Mouse (Mus musculus): ENCODE measurements at regions not wholly inside any gene's neighbourhood (a gene's known extent, or its start where the extent isn't known, plus 50 kb on each side); places are given as distances from the start of the nearest gene placed in this dataset.
A peak's percentile ranks its signal among the peaks of the same experiment; 100 is the strongest.

DNA sequence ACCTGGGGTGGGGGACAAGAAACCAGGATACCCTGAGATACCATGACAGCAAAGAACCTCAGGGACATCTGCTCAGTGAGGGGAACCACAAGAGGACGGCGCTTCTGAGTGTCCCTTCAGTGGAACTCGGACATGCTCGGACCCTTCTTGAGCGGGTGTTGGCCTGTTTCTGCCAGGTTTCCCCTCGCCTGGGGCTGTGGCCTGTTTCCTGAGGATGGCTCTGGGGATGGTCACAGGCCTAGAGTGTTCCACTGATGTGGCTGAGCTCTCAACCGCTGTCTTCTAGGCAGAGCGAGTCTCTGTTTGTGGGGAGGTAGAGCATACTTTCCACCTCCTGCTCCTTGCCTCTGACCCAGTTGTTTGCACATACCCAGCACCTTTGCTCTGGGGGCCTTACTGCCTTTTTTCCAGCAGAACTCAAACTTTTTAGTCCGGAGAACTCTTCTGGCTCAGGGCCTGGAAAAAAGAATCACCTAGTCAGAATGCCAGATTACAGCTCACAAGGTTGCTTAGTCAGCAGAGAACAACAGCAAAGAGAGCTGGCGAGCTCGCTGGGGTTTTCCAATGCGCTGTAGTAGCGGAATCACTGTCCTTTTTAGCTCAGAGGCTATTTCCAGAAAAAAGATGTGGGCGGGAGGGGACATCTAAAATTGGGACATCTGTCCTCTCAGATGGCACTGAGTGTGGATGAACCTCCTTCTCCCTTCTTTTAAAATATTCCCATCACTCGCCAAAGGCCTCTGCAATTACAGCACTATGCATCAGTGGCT lies 65.3 kb downstream of the Med10 start:
- Histone ChIP-seq H3K9ac (no peak overlapping the region), H3K4me1 (ENCODE audit: insufficient read depth) (no peaks in the 10 kb centered on the region), H3K27me3 (ENCODE audit: insufficient read depth, low read length) (no peaks in the 10 kb centered on the region), H3K36me3 (ENCODE audit: insufficient read depth) (no peaks in the 10 kb centered on the region), H3K4me3 (ENCODE audit: low read depth, low read length) (no peak overlapping the region), H3K27ac (ENCODE audit: low read depth) (no peak overlapping the region), H3K9me3 (ENCODE audit: low read depth, low read length) (no peaks in the 10 kb centered on the region), H3K4me2 (no peak overlapping the region)
- WGBS: 77% methylated on average over 15 of the region's 15 CpGs
- TF ChIP-seq CTCF (IDR thresholded peaks at IDR 0.05; ENCODE audit: low read depth): no peak
- peak; percentile 1 for DNase-seq
- no peak for ATAC-seq (ENCODE audit: insufficient read depth)

DNA sequence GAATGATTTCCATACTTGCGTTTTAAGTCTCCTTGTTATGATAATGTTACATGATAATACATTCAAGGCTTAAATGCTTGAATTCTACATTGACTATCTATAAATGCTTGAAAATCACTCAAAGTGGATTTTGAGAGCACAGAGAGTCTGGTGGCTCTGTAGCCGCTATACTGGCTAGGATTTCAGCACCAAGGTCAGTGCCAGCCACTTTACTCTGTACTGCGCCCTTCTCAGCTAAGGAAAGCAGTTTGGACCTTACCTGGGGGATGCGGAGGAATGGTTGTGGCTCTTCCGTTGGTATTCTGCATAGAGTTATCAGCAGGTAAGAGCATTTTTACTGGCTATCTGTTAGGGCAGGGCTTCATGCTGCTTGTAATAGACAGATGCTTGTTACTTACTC lies 94.3 kb downstream of the Med10 start:
- H3K9me3 ChIP-seq (ENCODE audit: low read depth, low read length): no peaks in the 10 kb centered on the region
- no peaks in the 10 kb centered on the region for H3K36me3 ChIP-seq (ENCODE audit: insufficient read depth)
- WGBS: 18% methylated on average over 5 of the region's 5 CpGs
- ATAC-seq (ENCODE audit: insufficient read depth): no peak
- H3K4me2 ChIP-seq: no peak overlapping the region
- no peaks in the 10 kb centered on the region for H3K4me1 ChIP-seq (ENCODE audit: insufficient read depth)
- H3K9ac ChIP-seq: no peak overlapping the region
- H3K27ac ChIP-seq (ENCODE audit: low read depth): no peak overlapping the region
- H3K27me3 ChIP-seq (ENCODE audit: insufficient read depth, low read length): no peaks in the 10 kb centered on the region
- no peak overlapping the region for H3K4me3 ChIP-seq (ENCODE audit: low read depth, low read length)
- DNase-seq: peak; percentile 86
- no peak for TF ChIP-seq CTCF (IDR thresholded peaks at IDR 0.05; ENCODE audit: low read depth)

DNA sequence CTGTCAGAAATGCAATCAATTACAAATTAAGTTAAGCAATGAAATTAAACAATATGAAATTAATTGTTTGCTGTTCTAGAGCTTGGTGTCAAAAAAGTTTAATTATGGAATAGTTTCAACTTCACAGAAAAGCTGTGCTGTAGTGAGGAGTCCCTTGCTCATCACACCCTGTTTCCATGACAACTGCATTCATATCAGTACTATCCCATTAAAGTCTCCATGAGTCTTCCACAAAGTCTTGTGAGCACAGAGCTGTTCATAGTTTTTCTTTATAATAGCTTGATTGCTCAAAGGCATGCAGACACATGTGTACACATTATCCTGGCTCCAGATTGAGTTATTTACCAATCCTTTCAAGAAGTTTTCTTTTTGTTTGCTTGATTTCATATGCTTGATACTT lies 98.9 kb downstream of the Med10 start:
- DNase-seq: no peak
- no peak for TF ChIP-seq CTCF (IDR thresholded peaks at IDR 0.05; ENCODE audit: low read depth)
- Histone ChIP-seq H3K9ac (no peak overlapping the region), H3K27me3 (ENCODE audit: insufficient read depth, low read length) (no peaks in the 10 kb centered on the region), H3K9me3 (ENCODE audit: low read depth, low read length) (no peaks in the 10 kb centered on the region), H3K4me1 (ENCODE audit: insufficient read depth) (no peaks in the 10 kb centered on the region), H3K27ac (ENCODE audit: low read depth) (no peak overlapping the region), H3K36me3 (ENCODE audit: insufficient read depth) (no peaks in the 10 kb centered on the region), H3K4me3 (ENCODE audit: low read depth, low read length) (no peak overlapping the region), H3K4me2 (no peak overlapping the region)
- no peak for ATAC-seq (ENCODE audit: insufficient read depth)

DNA sequence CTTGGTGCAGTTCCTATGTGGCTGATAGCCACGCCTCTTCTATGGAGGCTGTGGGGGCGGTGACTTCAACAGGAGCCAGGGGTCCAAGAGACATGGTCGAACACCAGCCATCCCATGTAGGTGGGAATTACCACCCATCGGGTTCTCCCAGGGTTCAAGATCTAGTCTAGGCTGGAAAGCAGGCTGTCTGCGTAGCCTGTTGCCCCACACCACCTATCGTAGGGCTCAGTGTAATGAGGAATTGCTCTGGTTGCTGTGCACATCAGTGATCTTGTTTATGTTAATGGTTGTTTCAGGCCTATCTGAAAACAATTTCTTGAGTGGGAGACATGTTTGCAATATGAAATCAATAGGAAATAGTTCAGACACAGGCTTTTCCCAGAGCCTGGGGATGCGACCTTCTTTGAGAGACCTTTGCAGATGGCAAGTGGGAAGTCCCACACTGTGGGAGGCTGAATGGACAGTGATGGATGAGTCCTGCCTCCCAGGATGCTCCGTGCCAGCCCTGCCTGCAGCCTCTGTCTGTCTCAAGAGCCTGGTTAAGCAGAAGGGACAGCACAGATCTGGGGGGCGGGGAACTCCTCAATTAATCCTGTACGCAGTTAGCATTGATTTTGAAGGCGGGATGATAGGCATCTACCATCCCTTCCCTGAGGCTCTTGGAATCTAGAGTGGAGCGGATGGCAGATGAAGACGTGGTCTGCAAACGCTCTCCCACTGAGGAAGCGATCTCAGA lies 104.8 kb downstream of the Med10 start:
- no peaks in the 10 kb centered on the region for H3K36me3 ChIP-seq (ENCODE audit: insufficient read depth)
- 52% methylated on average over 15 of the region's 15 CpGs for whole genome bisulfite sequencing
- H3K27ac ChIP-seq (ENCODE audit: low read depth): no peak overlapping the region
- H3K27me3 ChIP-seq (ENCODE audit: insufficient read depth, low read length): no peaks in the 10 kb centered on the region
- ATAC-seq (ENCODE audit: insufficient read depth) (no peak), DNase-seq (no peak)
- no peak for TF ChIP-seq CTCF (IDR thresholded peaks at IDR 0.05; ENCODE audit: low read depth)
- no peak overlapping the region for H3K4me2 ChIP-seq
- H3K9me3 ChIP-seq (ENCODE audit: low read depth, low read length): no peaks in the 10 kb centered on the region
- H3K4me1 ChIP-seq (ENCODE audit: insufficient read depth): no peaks in the 10 kb centered on the region
- H3K4me3 ChIP-seq (ENCODE audit: low read depth, low read length): no peak overlapping the region
- no peak overlapping the region for H3K9ac ChIP-seq

DNA sequence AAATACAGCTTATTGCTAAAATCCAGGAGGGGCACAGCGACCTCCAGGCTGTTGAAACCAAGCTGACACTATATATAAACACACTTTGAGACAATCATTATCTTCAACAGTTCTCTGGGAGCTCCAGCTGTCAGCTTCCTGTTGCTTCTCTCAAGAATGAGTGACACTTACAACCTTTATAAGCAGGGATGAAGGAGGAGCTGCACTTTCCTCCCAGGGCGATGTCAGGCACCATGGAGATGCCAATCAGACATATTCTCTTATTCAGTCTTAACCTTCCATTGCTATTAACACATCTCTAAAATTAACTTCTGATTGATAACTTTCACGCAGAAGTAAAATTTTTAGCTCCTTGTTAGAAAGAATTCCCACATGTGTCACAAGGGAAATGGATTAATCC lies 113.6 kb downstream of the Med10 start:
- DNase-seq (no peak), ATAC-seq (ENCODE audit: insufficient read depth) (no peak)
- Histone ChIP-seq H3K27ac (ENCODE audit: low read depth) (no peak overlapping the region), H3K4me1 (ENCODE audit: insufficient read depth) (no peaks in the 10 kb centered on the region), H3K9ac (no peak overlapping the region), H3K4me3 (ENCODE audit: low read depth, low read length) (no peak overlapping the region), H3K4me2 (no peak overlapping the region), H3K36me3 (ENCODE audit: insufficient read depth) (no peaks in the 10 kb centered on the region), H3K27me3 (ENCODE audit: insufficient read depth, low read length) (no peaks in the 10 kb centered on the region), H3K9me3 (ENCODE audit: low read depth, low read length) (no peaks in the 10 kb centered on the region)
- WGBS: 48% methylated on average over 3 of the region's 3 CpGs
- TF ChIP-seq CTCF (IDR thresholded peaks at IDR 0.05; ENCODE audit: low read depth): no peak

DNA sequence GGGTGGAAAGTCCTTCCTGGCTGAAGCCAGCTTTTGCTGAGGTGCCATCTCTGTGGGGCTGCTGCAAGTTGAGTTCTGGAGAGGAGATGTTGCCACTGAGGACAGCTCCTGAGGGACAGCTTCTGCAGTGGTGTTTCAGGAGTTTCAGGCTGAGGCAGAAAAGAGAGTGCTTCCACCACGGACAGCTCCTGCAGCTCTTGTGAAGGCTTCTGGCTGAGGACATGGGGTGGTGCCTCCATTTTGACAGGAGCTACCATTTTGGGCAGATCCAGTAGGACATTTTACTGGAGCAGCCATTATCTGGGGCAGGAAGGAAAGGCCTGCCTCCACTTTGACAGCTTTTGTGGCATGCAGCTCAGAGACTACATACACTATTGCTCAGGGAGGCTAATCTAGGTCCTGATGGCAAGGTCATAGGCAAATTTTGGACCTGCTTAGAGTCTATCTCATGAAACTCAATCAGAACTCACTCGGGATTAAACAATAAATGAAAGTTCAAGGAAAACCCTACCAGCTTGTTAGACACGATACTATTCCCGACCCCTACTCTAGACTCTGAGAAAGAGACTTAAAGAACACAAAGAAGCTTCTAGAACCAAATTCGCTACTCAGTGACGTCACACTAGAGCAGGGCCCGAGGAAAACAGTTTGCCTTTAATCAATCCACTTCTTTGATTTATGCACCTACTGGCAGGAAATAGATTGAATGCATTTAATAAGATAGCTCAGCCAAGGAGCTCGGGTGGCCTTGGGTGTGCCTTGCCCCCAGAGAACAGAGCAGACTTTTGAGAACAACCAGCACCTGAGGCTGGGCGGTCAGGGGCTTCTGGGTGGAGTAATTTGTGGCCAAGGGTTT lies 130.7 kb downstream of the Med10 start:
- Histone ChIP-seq H3K4me2 (no peak overlapping the region), H3K9me3 (ENCODE audit: low read depth, low read length) (no peaks in the 10 kb centered on the region), H3K36me3 (ENCODE audit: insufficient read depth) (no peaks in the 10 kb centered on the region), H3K4me3 (ENCODE audit: low read depth, low read length) (no peak overlapping the region), H3K27ac (ENCODE audit: low read depth) (no peak overlapping the region), H3K27me3 (ENCODE audit: insufficient read depth, low read length) (no peaks in the 10 kb centered on the region), H3K9ac (no peak overlapping the region), H3K4me1 (ENCODE audit: insufficient read depth) (no peaks in the 10 kb centered on the region)
- TF ChIP-seq CTCF (IDR thresholded peaks at IDR 0.05; ENCODE audit: low read depth): no peak
- DNase-seq (peak; percentile 38), ATAC-seq (ENCODE audit: insufficient read depth) (no peak)
- 70% methylated on average over 9 of the region's 9 CpGs for WGBS

DNA sequence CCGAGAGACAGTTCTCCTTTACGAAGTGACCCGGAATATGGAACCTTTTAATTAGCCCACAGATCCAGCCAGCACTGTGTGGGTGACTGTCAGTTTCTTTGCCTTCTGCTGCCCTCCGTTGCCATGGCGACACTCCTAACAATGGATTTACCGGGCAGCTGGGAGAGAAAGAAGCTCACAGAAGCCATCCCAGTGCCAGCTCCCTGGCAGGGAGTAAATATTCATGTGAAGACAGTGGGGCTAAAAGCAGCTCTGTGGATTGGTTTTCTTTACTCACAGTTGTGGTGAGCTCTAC lies 131.3 kb downstream of the Med10 start:
- no peak overlapping the region for H3K4me2 ChIP-seq

More for the DNA sequence above, 131.3 kb downstream of the Med10 start:
- H3K27me3 ChIP-seq (ENCODE audit: insufficient read depth, low read length): no peaks in the 10 kb centered on the region
- TF ChIP-seq CTCF (IDR thresholded peaks at IDR 0.05; ENCODE audit: low read depth): no peak
- H3K36me3 ChIP-seq (ENCODE audit: insufficient read depth): no peaks in the 10 kb centered on the region
- no peak for DNase-seq
- no peak for ATAC-seq (ENCODE audit: insufficient read depth)
- H3K4me1 ChIP-seq (ENCODE audit: insufficient read depth): no peaks in the 10 kb centered on the region
- H3K9ac ChIP-seq: no peak overlapping the region
- 58% methylated on average over 6 of the region's 6 CpGs for WGBS
- no peak overlapping the region for H3K27ac ChIP-seq (ENCODE audit: low read depth)
- H3K4me3 ChIP-seq (ENCODE audit: low read depth, low read length): no peak overlapping the region
- no peaks in the 10 kb centered on the region for H3K9me3 ChIP-seq (ENCODE audit: low read depth, low read length)
